Mouse (Mus musculus) left cerebral cortex, postnatal 36 days (tissue): ENCODE results near the gene Srp9. TPM values are rescaled to one million over a fixed set of nuclear protein-coding genes. Genes with fewer than 3 reads are reported as not detected.
A peak's percentile ranks its signal among the peaks of the same experiment; 100 is the strongest.
"Not testable (repeated sequence)": the region's sequence is repeated elsewhere in the genome, so short reads cannot be mapped to it uniquely, and the experiment has no call there.

Source experiments
- DNase-seq, 2 experiments: peaks; one replicate each; pipeline ENCODE4 v3.0.0; 2021 to 2022; ENCODE audit warnings: low spot score in 2 of 2, mixed read lengths in 1 of 2
- intact Hi-C: fragments of 180-260 bp; cut with DNase I; formaldehyde crosslinking; loops from one replicate; pipeline ENCODE4 v1.15.1; 2025
- total RNA-seq, 2 experiments: library from RNA; stranded (reverse); gene quantifications; 2 replicates each; pipeline ENCODE4 v1.2.3; 2021

The Srp9 gene
- total RNA-seq, 2 experiments from 2014 or later = 61.0 to 63.4 TPM

GRCm38 (mm10) chr1:182137204-182138125 lies 12.9 kb downstream of the Srp9 start:
- intact Hi-C loops = loop anchor here (10.0 kb wide), 1 partner anchor 147 kb away; the partner anchor contains the start of gene Degs1
- DNase-seq = no peak

GRCm38 (mm10) chr1:182138172-182138571 lies 13.6 kb downstream of the Srp9 start:
- no peak for DNase-seq
- intact Hi-C loops = loop anchor here (10.0 kb wide), 1 partner anchor 147 kb away; the partner anchor contains the start of gene Degs1

GRCm38 (mm10) chr1:182139937-182140336 lies 15.4 kb downstream of the Srp9 start:
- intact Hi-C loops = loop anchor here (10.0 kb wide), 1 partner anchor 145 kb away; the partner anchor contains the start of gene Degs1
- DNase-seq = no peak

DNA sequence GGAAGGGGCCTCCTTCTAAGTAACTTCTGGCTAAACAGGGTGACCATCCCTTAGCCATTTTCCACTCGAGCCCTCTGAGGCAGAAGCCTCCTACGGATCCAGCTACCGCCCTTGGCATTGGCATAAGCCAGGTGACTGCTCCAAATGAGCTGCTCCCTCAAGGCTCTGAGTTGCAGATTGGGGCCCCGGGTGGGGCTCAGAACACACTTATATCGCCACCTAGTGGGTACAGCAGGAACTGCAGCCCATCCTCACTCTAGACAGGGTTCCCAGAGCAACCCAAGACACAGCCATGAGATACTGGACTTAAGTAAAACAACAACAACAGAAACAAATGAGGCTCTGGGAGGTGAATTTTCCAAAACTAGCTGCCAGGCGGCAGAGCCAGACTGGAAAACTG lies 15.8 kb downstream of the Srp9 start:
- intact Hi-C loops = no loop called here
- peak; percentile 68 to 76 for DNase-seq

GRCm38 (mm10) chr1:182142725-182143124 lies 18.2 kb downstream of the Srp9 start:
- DNase-seq = no peak
- intact Hi-C loops = no loop called here

- intact Hi-C loops = no loop called here
- no peak for DNase-seq
Measured at GRCm38 (mm10) chr1:182143288-182143687, 18.8 kb downstream of the Srp9 start.

- intact Hi-C loops = no loop called here
- no peak for DNase-seq
Measured at GRCm38 (mm10) chr1:182145546-182145945, 21.0 kb downstream of the Srp9 start.

DNA sequence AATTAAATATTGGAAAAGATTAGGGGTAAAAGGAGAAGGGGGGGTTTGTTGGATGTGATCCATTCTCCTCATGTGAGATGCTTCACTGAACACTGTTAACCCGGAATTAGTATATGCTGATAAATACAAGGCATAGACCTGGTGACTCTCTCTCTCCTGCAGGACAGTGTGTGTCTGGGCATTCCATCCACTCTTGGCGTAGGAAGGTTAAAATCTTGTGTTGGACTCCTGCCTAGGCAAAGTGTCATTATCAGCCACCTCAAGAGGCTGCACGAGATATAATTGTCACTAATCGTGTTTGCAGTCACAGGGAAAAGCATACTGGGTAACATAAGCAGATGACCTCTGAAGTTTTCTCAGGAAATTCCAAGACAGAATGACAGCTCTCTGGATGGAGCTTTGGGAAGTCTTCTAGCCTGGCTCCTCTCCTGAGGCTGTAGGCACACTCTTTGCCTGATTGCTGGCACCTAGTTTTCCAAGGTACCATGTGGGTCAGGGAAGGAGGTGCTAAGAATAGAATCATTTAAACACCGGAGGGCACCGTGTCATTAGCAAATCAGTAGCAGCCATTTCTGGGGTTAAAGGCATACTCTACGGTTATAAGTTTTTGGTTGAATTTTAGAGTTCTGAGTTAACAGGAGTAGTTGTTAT lies 24.5 kb downstream of the Srp9 start:
- DNase-seq = no peak
- intact Hi-C loops = no loop called here

- intact Hi-C loops = no loop called here
- DNase-seq = no peak
Measured at GRCm38 (mm10) chr1:182149966-182150365, 25.4 kb downstream of the Srp9 start.

DNA sequence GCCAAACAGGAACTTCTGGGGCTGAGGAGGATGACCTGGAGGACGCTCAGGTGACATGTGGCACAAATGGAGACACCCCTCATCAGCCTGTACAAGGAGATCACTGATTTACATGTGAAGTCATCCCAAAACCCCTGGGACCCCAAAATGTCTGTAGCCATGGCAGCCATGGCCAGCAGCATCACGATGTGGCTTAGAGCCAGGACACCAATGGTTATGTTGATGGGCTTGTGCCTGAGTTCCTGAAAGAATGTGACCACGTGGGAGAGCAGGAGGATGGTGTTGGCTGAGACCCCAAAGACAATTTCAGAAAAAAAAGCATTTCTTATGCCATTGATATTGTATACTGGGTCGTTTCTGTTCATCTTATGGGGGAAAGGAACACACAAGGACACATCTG lies 33.2 kb downstream of the Srp9 start:
- no peak for DNase-seq
- intact Hi-C loops = loop anchor here (1.0 kb wide), 1 partner anchor 10 kb away; no protein-coding TSS in a partner anchor

GRCm38 (mm10) chr1:182159575-182159974 lies 35.0 kb downstream of the Srp9 start:
- DNase-seq = no peak
- intact Hi-C loops = no loop called here

DNA sequence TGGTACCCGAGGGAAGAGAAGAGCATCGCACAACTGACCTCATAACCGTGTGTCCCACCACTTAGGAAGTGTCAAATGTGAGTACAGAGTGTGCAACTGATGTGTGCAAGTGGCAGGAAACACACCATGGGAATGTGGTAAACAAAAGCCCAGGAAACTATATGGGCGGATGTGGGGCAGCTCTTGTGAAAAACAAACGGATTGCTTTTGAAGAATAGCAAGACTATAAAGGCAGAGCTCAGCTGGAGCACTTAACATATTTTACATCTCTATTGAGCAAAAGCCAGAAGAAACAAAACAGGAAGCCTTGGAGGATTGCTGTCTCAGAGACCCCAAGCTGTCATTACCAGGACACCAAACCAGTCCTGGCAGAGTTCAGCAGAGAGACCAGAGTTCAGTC lies 38.4 kb downstream of the Srp9 start:
- DNase-seq = no peak
- intact Hi-C loops = no loop called here

GRCm38 (mm10) chr1:182164386-182164785 lies 39.8 kb downstream of the Srp9 start, which contains the start of gene Vmn1r1:
Gene Vmn1r1 (minus strand): TSS chr1:182164486.
- intact Hi-C loops = no loop called here
- no peak for DNase-seq

DNA sequence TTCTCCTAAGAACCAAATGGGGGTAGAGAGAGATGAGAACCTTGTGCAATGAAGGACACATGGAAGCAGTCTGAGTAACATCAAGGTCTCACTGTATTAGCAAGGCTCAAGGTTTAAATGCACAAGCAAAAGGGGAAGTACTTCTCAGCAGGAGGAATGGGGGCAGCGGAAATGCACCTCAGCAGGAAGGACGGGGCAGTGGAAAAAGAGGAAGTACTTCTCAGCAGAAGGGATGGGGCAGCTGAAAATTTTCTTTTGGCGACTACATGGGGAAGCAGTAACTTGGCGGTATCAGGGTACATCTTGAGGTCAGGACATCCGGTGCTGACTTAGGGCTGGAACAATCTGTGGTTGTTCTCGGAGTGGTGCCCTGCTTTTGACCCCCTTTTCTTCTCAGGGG lies 45.7 kb downstream of the Srp9 start:
- DNase-seq, intact Hi-C loops: not testable (repeated sequence)

- DNase-seq, intact Hi-C loops: not testable (repeated sequence)
Measured at GRCm38 (mm10) chr1:182176985-182177384, 52.4 kb downstream of the Srp9 start.

- no peak for DNase-seq
- intact Hi-C loops = no loop called here
Measured at GRCm38 (mm10) chr1:182181456-182182305, 57.1 kb downstream of the Srp9 start.
